Mouse (Mus musculus) thymus, postnatal 14 days (tissue): Measurements from ENCODE around the gene Olfr138.

Experiments used
- DNase-seq: peaks from one replicate; pipeline ENCODE4 v3.0.0; 2021

Gene Olfr138

DNA sequence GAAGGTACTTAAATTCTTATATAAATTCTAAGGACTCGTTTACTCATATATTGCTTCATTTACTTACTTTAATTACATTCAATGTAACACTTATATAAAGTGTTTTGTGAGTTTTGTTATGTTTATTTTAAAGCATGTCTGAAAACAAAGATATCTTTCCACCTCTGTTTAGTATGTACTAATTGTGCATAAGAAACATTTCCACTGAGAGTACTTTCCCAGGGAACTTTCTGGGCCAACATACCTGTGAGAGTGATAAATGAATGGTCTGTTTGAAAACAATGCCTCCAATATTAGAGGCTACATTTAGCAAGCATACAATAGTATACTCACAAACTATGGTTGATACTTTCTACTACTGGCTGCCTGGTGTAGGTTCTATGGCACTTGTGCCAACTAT is at the start of gene Olfr138:
Gene Olfr138 (plus strand): TSS at position 301 of the 400 bp plus-strand sequence.
- DNase-seq: no peak

DNA sequence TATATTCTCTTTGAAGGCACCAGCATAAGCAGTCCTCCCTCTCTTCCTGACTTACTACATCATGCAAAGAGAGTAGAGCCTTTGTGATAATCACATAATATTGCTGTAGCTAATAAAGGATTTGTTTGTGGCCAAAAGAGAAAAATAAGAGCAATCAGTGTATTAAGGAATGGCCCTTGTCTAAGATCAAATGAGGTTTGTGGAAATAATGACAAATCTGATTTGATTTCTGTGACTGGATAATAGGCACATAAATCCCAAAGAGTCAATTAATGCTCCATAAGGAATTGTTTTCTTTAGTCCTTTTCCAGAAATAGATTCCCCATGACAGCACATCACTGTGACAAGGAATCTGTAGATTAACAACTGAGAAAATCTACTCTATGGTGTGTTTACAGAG is 46.6 kb downstream of the Olfr138 start, which contains the start of gene Olfr137:
Gene Olfr137 (minus strand): TSS at position 101 of the 400 bp plus-strand sequence.
- DNase-seq: no peak
